Mouse (Mus musculus) CD4-positive, CD25-positive, alpha-beta regulatory T cell, adult 4 months (primary cell): ENCODE data around the gene Tjp1. TPM values are rescaled to one million over a fixed set of nuclear protein-coding genes. Genes with fewer than 3 reads are reported as not detected.

Experiments
- ATAC-seq: one replicate; pipeline ENCODE4 v1.8.0; 2017
- polyA plus RNA-seq, 2 experiments: library from polyadenylated mRNA; unstranded; fragments of 100-300 nt; shearing (Covaris generic); gene quantifications; one replicate each; pipeline ENCODE4 v1.2.1; 2017

The Tjp1 gene
- not detected for polyA plus RNA-seq

DNA sequence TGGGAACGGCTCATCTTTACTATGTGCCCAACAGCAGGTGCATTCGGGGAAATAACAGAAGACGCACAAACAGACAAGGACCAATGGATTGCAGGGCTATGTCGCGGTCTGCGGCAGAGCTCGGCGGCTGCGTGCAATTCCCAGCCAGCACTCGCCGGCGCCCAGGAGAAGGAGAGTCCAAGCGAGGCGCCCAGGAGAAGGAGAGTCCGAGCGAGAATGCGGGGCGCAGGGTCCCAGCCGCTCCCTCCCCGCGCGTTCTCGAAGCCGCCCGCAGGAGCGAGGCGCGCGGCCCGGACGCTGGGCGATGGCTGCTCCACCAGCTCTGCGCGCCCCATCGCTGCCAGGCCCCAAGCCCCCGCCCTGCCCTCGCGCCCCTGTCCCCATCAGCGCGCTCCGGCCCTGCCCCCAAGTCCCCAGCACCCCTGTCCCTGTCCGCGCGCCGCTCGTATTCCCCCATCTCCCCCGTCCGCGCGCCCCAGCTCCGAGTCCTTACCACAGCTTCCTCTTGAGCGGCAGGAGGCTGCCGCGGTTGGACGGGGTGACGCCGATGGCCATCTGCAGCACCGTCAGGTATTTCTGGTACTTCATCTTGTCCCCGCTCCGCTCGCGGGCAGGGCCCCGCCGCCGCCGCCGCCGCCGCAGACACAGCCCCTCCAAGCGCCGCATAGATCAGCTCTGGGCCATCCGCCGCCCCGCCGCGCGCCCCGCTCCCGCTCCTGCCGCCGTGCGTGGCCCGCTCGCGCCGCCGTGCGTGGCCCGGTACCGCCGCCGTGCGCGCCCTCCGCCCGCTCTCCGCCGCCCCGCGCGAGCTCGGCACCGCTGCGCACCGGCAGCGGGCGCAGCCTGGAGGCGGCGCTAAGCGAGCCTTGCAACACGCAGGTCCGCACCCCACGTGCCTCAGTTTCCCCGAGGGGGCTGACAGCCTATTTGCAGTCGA is at the start of gene Tjp1:
TSS of gene Tjp1 (minus strand) at position 711 of the 937 bp plus-strand sequence.
- no peak for ATAC-seq

DNA sequence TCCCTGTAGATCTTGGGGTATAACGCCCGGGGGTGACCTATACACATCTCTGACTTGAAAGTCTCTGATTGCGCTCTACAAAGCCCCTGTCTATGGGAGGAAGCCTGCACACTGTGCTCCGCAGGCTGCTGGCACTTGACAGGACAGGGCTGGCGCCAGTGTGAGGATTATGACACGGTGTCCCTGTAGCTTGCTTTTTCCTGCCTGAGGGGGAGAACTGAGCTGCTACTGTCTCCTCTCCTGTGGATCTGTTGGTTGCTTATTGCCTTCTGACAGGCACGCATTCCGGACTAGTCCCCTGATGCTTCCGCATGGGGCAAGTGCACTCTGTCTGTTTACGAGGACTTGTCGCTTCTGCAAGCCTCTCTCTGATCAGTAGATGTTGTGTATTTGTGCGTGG is 49.5 kb upstream of the Tjp1 start:
- no peak for ATAC-seq

DNA sequence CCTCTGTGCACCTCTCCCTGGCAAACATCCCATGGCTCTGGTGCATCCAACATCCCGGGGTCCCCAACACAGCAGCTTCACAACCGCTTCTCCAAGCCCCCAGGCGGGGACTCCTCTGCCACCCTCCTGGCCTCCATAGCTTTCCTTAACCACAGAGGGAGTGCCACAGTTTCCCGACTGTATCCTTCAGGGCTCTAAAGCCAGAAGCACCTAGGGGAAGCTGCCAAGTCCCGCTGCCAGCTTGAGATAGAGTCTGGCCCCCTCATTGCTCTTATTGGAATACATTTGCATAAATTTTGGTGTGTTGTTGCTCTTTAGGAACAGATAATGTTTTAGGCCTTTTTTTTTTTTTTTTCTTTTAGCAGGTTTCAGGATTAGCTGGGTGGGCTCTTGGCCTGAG is 45.1 kb upstream of the Tjp1 start:
- no peak for ATAC-seq

DNA sequence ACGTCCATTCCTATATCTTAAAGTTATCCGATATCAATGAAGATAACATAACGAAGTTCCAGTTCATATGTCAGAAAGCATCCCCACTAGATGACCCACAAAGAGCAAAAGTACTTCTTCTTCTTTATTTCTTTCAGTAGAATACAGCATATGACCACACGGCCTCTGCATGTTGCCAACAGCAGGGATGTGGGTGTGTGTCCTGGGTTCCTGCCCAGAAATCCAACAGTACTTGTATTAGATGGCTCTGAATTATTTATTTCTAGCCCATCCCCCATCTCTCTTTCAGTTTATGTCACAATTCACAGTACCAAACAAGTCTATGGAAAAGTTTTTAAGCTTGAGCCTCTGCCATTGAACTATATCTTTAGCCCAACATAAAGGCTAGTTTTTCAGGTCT is 43.1 kb upstream of the Tjp1 start:
- ATAC-seq: no peak

DNA sequence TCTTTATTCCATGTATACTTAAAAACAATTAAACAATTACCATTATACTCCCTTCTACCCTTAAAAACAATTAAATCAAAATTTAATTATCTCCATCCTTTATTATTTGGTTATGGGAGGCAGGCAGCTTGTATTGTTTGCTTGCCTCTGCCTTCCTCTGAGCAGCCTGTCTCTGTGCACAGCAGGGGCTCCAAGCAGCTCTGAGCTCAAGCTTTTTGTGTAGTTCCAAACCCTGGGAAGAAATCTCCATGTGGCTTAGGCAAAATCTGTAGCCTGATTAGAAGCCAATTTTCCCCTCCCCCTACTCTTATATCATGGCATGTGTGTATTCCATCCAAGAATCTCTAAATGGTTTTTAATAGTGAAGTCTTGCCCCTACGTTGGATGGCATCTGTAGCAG is 28.4 kb upstream of the Tjp1 start:
- ATAC-seq: no peak

DNA sequence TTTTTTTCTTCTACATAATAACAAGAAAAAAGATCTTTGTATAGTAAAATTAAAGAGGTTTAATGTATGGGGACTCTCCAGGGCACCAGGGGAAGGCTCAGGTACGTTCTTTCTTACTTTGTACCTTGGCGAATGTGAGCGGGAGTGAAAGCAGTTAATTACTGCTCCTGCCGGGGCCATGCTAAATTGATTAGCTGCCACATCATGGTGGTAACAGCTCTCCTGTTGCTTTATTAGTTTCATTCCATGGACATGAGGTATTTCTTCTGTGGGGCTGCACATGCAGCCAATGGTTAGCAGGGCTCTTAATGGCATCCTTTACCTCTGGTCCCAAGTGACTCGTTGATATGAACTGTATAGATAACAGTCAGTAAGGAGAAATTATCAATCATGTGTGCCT is 18.2 kb upstream of the Tjp1 start:
- no peak for ATAC-seq

DNA sequence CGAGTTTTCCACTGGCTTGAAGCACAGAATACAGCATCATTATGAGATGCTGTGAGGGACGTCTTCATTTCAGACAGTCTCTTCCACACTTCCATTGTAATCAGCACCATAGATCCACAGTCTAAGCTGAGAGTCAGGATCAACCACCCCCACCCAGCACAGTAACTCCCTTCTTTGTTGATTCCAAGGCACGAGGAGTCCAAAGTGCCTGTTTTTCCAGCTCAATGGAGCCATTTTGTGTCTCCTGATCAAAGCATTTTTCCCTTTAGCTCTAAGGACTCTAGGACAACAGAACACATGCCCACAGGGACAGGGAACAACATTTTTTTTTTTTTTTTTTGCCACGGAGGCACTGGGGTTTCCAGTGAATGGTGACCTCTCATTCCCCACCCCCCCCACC is 5.1 kb upstream of the Tjp1 start:
- no peak for ATAC-seq

DNA sequence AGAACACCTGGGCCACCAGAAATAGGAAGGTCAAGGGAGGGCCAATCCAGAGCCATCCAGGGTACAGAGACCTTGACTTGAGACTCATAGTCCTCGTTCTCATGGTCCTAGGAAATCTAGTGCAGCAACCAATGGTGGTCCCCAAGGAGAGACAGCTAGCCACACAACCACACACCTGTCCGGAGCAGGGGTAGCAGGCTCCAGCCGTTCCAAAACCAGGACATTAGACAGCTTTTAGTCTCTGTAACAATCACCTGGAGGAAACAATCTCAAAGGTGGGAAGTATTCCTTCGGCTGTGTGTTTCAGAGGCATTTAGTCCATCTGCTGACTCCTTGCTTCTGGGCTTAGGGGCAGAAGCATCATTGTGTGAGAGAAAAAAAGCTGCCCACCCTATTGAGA is 4.5 kb downstream of the Tjp1 start:
- no peak for ATAC-seq

DNA sequence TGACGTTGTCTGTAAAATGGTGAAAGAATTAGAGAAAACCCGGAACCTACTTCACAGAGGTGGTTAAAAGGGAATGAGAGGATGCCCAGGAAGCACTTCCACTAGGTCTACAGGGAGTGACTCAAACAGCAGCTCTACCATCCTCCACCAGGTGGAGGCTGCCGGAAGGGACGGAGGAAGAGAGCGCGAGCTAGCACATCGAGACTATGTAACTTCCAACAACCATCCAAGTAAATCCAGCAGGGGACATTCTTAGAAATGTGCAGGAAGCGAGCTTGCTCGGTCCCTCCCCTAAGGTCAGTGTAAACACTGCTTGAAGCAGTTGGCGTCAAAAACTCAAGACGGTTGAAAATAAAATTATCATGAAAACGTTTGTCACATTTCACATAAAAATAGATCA is 5.1 kb downstream of the Tjp1 start:
- no peak for ATAC-seq

DNA sequence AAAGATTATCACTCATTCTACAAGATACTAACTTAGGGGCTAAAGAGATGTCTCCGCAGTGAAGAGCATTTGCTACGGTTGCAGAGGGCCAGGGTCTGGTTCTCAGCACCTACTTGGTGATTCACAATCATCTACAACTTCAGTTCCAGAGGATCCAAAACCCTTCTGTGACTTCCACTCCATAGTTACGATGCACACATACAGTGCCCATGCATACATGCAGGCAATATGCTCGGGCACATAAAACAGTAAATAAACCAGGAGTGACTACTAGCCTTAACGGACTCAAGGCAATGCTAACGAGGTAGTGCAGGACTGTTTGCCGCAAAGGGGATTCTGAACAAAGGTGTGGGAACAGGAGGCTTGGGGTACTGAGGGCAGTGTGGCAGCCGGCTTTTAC is 7.0 kb downstream of the Tjp1 start:
- no peak for ATAC-seq

DNA sequence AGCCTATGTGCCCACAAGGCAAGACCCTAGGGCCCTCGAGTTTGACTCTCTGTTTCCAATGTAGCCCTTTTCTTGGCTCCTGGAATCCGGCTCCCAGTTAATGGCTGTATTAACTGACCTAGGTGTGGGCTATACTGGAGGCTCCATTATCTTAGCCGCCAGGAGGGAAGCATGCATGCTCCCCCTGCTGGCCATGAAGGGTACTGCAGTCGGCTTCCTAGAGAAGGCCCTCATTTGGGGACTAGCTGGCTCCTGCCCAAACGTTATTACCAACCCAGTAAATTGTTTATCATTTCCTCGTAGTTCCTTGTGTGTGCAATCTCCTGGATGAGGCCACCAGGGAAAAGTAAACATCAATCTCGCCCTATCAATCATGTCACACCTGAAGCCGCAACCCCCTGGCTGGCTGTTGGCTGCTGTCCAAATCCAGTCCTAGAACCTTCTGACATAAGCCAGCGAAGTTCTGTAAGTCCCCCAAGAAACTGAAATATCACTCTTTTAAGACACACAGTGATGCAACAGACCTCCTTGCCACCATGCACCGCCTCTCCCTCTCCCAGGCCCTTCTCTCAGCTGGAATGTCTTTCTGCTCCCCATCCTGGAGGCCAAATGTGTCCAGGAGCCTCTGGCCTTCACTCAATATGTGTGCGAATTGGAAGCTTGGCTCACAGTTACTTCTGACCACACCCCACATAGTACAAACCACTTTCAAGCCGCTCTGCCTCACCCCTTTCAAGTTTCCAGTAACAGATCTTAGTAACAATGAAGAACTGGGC is 7.6 kb downstream of the Tjp1 start:
- no peak for ATAC-seq

DNA sequence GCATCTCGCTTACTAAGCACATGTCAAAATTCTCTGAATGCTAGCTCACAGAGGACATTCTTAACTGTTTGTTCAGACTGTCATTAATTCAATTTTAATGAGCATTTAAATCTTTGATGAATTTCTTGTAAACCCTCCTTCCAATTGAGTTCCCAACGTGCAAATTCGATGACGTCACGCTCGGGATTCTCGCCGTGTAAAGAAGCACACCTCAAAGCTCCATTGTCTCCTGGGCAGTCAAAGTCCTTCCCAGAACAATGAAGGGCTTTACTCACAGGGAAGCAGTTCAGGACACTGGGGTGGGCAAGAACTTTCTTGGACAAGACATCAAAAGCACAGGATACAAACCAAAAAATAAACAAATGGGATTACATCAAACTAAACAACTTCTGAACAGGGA is 10.7 kb downstream of the Tjp1 start:
- no peak for ATAC-seq

DNA sequence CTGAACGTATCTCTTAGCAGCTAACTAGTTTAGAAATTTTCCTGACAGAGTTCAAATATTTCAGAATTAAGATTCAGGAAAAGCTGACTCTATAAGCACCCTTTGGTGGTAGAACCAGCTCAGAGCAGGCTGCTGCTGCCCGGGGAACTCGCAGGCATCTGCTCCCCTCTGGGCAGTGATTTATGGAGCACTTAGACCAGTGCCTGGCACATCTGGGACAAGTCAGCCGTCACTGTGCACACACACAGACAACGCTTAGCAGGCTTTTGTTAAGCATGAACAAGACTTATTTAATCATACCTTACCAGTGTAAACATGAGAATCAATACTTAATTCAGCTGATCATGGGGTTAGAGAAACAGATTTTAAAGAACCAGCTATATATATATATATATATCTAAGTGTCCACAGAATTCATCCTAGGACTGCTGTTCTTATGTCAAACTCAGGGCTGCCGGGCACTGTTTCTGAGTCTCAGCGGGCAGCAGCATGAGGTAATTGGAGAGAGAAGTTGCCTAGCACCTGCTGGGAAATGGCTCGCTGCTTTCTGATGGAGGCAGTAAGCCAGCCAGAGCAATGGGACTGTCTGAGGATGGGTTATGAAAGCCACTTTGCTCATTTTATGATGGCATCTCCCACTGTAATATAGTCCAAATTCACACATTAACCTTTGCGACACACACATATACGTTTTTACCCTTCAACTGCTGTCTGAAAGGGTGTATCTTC is 14.0 kb downstream of the Tjp1 start:
- no peak for ATAC-seq

DNA sequence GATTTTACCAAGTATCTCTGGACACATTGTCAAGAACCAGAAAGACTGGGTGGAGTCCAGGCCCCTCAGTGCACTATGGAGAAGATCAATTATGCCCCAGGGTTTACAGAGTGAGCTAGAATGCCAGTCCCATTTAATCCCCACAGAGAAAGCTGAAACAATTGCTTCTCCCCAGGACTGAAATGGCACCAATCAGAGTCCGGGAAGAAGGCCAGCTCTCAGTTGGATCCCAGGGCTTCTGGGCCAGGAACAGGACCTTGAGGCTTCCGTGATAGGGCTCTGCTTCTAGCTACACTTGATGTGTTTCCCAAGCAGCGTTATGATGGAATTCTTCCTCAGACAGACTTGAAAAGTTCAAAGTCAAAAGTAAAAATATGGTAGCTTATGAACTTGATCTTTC is 18.2 kb downstream of the Tjp1 start:
- no peak for ATAC-seq

DNA sequence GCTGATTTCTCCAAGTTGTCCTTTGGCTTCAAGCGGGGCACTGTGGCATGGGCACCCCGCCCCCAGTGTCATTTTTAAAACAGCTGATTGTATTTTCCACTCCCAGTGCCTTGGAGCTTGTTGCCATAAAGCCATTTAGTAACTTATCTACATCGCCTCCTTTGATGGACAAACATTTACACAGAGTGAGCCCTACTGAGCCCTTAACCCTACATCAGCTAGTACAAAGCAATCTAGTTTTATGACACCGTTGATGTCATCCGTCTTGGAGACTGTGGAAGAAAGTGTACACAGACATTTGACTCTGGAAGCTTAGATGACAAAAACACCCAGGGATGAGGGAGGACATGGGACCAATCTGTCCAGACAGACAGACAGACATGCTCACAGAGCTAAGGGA is 20.2 kb downstream of the Tjp1 start:
- ATAC-seq: no peak

DNA sequence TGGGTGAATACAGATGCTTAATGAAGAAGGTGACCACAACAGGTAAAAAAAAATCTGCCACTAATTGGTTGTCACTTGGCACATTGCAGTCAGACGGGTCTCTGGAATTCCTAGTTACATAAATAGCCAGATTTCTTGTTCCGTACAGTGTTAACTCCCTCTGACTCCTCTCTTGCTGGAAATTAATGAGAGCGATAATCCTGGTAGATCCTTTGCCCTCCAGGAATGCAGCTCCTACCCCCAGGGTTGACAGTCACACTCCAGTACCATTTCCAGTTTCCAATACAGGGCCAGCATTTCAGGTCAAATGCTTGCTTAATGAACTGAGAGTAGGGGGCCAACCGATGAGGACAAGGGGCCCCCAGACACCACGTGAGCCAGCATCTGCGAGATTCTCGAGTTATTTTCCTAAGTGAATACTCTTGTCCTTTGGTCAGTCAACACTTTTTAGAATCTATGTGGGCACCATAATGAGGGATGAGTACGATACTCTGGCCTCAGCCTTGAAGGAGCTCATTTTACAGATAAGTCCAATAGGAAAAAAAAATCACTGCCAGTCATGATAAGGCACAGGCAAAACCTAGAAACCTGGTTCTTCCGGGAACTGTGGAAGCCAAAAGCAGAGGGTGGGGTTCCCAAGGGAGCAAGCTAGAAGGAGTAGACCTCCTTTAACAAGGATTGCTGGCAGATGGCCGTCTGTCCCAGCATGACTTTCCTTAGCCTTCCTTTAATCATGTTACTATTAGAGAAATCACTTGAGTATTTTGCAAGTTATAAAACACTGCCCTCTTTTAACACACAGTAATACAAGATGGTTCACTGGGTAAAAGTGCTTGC is 24.9 kb downstream of the Tjp1 start:
- ATAC-seq: no peak

DNA sequence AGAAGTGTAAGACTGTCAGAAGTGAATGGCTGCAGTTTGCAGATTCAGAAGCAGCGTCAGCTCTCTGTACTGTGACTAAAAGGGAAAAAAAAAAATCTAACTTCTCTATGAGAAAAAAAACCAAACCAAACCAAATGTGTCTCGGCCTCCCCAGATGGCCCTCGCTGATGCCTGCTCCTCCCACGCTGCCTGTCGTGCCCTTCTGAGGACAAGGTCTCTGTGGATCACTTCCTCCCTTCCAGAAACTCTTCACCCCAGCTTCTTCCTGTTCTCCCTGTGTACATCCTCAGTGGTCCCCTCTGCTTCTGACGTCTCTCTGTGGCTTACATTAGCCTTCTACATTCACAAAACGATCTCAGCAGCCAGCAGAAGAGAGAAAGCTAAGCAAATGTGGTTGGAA is 26.8 kb downstream of the Tjp1 start:
- no peak for ATAC-seq

DNA sequence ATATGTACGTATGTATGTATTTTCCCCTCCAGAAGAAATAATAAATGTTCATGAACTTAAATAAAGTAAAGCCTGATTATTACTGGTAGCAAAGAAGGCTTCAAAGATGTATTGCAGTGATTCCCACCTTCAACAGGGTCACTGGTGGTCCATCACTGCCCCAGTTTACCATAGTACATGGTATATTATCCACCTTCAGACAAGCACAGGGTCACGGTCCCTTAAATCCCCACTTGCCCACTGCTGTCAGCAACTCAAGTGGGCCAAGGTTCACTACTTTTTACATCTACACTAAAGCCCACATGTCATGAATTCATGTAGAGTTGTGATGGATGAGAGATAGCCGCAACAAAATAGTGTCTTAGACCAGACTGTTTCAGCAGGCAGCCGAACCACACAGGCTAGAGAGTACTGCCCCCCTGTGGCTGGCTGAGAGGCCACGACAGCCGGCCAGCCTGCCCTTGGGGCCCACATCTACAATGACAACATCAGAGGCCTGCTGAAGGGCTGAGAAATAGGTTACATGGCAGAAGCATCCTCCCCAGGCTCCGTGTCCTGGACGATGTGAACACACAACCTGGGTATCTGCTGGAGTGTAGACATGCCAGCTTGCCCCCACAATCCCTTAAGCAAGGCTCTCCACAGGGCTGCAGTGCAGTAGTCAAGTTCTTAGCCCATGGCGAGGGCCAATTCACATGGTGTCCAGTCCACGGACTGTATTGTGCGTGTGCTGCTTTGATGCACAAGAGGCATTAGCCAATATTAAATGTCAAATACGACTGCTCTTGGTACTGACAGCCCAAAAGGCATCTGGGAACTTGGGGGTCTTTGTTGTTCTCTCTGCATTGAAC is 29.6 kb downstream of the Tjp1 start:
- ATAC-seq: no peak

DNA sequence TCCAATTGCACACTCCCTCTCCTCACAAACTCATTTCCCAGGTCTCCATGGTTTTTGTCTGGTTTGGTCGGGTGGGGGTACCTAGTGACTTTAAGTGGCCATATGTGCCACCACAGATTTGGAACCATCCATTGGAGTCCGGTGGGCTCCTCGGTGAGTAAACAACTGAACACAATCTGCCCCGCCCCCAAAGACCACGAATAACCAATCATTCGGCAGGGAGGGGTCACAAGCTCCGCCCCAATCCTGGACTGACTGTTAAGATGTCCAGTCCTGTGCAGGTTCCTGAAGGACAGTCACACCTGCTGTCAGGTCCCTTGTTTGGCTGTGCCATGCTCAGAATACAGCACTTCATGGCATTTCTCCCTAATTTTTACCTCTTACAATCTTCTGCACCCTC is 37.1 kb downstream of the Tjp1 start:
- ATAC-seq: no peak

DNA sequence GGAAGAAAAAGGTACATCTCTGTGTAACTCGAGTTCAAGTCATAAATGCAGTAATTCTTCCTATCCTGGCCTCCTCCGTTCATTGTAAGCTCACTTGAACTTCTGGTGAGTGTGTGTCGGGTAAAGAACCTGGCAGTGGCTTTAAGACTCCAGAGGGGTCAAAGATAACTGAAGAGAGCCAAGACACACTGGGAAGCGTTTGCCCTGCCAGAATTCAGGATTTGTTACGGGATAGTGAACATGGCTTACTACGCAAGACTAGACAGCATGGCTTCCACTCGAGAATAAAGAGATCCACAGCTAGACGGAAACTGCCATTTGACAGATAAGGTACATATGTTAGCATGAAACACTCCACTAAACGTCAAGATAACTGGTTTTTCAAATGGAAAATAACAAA is 37.8 kb downstream of the Tjp1 start:
- no peak for ATAC-seq

DNA sequence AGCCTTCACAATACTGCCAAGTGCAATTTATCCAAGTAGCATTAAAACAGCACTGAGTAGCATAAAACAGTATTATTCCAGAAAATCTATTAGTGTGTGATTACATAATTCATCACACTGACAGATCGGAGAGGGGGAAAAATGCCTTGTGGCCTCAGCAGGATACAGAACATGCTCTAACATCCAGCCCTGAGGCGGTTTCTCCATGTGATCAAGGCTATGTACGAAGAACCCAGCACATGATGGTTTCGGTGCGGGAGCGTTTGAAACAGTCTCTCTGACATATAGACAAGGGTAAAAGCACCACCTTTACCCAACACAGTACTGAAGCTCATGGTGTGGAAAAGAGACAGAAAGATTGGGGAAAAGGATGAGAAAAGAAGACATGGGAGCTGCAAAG is 38.4 kb downstream of the Tjp1 start:
- no peak for ATAC-seq
